Mouse (Mus musculus) right cerebral cortex, postnatal 36 days (tissue): ENCODE results near the gene Rpl35.
"Not testable (repeated sequence)": the region's sequence is repeated elsewhere in the genome, so short reads cannot be mapped to it uniquely, and the experiment has no call there.

Experiments
- DNase-seq, 2 experiments: peaks; one replicate each; pipeline ENCODE4 v3.0.0; 2022; ENCODE audit warnings: low spot score in 2 of 2, mixed read lengths in 1 of 2

The Rpl35 gene

DNA sequence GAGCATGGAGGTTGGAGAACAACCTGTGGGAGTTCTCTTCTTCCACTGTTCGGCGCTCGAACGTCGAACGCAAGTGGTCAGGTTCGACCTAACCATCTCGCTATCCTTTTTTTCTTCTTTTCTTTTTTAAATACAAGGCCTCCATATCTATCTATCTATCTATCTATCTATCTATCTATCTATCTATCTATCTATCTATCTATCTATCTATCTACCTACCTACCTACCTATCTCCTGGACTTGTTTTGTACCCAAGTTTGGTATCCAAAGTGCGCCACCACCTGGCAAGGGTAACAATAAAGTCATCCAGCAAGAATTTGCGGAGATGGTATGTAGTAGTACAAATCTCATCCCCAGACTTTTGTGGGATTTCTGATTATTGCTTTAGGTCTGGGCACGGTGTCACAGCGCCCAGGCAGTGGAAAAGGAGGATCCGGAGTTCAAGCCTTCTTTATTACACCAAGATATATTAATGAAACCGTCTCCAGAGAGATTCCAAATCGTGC is at the start of gene Rpl35:
TSS of gene Rpl35 (minus strand) at position 51 of the 506 bp plus-strand sequence.
- DNase-seq: no peak

- DNase-seq: no peak
These were observed 43.1 kb upstream of the Rpl35 start for GRCm38 (mm10) chr2:39048515-39048914.

DNA sequence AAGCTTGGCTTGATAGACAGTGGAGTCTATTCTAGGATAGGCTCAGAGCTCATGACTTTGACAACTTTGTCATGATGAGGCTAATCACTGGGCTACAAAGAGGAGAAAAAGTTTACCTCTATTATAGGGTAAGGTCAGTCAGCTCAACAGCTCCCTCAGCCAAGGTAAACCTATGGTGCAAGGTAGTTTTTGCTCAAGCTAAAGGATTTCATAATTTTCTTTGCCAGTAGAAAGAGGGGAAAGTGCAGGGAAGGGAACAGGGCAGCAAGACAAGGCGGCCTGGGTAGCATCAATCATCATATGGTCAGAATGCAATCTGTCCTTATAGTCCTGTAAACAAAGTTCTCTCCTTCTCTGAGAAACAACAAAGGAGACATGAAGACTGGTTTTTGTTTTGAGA is 34.8 kb upstream of the Rpl35 start:
- DNase-seq: no peak

- DNase-seq: no peak
These were observed 26.2 kb upstream of the Rpl35 start for GRCm38 (mm10) chr2:39031611-39032010.

- no peak for DNase-seq
These were observed 14.6 kb upstream of the Rpl35 start for GRCm38 (mm10) chr2:39020004-39020403.

GRCm38 (mm10) chr2:39016581-39016980 is 11.2 kb upstream of the Rpl35 start:
- DNase-seq: no peak

DNA sequence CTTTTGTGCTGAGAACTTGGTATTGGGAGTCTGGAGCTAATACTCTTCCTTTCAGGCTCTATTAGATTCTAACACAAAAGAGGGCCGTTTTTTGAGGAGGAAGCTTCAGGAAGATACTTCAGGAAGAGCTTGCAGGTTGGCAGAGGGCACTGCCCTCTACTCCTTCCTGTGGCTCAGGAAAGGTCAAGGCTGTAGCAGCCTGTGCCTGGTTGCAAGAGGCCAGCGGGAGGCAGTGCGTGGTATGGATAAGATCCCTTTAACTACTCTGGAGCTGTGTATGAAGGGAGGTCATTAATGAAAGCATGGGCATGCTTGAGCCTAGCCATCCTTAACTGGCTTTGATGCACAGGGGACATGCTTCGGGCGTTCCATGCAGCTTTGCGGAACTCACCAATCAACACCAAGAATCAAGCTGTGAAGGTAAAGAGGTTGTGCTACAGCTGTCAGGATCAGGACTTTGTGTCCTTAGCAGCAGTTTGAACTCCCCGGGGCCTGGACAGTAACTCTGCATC is 7.4 kb upstream of the Rpl35 start:
- no peak for DNase-seq

GRCm38 (mm10) chr2:39011971-39012370 is 6.5 kb upstream of the Rpl35 start:
- DNase-seq: no peak

DNA sequence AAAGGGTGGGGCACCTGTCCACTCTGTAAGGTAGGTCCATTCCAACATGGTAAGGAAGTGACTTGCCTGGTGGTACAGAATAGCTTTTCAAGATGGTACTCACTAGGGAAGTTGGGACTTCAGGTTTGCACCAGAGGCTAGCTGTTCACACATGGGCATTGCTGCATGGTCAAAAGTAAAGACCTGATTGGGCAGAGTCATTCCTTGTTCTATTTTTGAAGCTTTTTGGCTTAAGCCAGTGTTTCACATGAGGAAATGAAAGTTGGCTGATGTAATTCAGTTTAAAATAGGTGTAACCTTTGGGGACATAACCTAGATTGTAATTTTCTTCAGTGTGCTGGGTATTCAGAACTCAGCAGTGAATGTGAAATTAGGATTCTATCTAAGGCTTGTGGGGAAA is 5.8 kb upstream of the Rpl35 start:
- no peak for DNase-seq

- not testable (repeated sequence) for DNase-seq
These were observed 4.7 kb upstream of the Rpl35 start for GRCm38 (mm10) chr2:39010144-39010543.

- no peak for DNase-seq
These were observed 3.5 kb upstream of the Rpl35 start for GRCm38 (mm10) chr2:39008954-39009365.

DNA sequence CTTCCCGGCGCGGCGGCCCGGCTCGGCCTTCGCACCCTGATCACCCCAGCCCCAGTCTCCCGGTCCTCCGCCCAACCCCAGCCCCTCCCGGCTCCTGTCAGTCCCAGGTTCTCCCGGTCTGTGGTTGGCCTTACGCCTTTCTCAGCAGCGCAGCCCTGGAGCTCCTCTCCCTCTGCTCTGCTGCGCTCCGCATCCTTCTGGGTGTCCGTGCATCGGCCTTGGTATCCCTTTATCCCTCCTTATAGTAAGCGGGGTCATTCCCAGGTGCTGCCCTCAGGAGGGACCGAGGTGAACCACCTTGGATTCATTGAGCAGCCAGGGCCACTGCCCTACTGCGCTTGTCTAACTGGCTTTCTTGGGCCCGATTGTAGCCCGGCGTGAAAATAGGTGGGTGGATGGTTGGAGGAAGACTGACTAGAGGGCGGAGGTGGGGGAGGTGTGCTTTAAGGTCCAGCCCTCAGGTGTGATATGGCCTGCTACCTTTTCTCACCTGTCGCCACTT is 3.0 kb upstream of the Rpl35 start:
- no peak for DNase-seq

GRCm38 (mm10) chr2:39007865-39008264 is 2.4 kb upstream of the Rpl35 start:
- DNase-seq: peak; percentile 89 to 93

GRCm38 (mm10) chr2:39006149-39006730 is 816 bp upstream of the Rpl35 start:
- no peak for DNase-seq

DNA sequence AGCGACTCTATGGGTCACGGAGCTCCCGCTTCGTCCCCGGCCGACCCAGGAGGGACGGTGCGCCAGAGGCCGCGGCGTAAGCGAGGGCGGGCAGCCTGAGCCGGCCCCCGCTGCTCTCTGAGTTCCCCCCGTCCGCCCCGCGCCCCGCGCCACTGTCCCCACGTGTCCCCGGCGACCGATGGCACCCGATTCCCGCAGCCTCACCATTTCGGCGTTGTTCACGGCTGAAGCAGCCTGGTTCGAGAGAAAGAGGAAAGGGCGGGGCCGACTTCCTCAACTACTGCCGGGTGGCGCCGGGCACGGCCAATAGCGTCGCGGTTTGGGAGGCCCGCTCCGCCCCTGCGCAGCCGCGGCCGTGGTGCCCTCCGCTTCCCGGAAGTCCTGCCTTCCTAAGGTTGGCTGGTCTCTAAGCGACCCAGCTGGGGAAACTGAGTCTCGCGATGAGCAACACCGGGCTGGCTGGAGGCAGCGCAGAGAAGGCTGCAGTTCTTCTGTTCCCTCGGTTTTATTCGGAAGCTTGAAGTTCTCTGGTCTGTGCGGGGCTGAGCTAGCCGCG is 466 bp downstream of the Rpl35 start, which contains the start of gene Arpc5l:
TSS of gene Arpc5l (plus strand) at position 469 of the 556 bp plus-strand sequence.
- peak; percentile 89 to 90 for DNase-seq

GRCm38 (mm10) chr2:39004372-39004771 is 1.1 kb downstream of the Rpl35 start:
- no peak for DNase-seq

- no peak for DNase-seq
These were observed 1.9 kb downstream of the Rpl35 start for GRCm38 (mm10) chr2:39003512-39003911.

DNA sequence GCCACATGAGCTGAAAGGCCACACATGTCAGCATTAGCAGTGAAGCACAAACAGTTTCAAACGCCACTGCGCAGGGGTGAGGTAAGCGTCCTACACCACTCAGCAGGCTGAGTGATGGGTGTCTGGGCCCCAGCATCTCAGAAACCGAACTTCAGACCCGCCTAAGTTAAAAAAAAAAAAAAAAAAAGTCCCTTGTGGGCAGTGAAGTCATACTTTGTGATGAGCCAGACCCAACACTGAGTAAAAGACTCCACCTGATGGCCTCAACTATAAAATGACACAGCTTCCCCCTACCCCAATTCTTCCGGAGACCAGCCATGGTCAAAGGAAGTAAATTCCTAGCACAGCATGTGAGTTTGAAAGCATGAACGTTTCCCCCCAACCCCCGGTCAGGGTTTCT is 2.3 kb downstream of the Rpl35 start:
- no peak for DNase-seq

- no peak for DNase-seq
These were observed 3.6 kb downstream of the Rpl35 start for GRCm38 (mm10) chr2:39001866-39002265.

DNA sequence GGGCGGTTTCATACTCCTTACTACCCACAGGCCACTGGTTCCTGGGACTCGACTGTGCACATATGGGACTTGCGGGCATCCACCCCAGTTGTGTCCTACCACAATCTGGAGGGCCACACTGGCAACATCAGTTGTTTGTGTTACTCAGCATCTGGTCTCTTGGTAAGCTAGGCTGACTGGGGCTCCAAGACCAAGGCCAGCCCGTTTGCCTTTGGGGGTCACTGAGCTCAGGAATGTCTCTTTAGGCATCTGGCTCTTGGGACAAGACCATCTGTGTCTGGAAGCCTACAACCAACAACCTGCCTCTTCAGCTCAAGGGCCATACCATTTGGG is 4.9 kb downstream of the Rpl35 start:
- DNase-seq: no peak

DNA sequence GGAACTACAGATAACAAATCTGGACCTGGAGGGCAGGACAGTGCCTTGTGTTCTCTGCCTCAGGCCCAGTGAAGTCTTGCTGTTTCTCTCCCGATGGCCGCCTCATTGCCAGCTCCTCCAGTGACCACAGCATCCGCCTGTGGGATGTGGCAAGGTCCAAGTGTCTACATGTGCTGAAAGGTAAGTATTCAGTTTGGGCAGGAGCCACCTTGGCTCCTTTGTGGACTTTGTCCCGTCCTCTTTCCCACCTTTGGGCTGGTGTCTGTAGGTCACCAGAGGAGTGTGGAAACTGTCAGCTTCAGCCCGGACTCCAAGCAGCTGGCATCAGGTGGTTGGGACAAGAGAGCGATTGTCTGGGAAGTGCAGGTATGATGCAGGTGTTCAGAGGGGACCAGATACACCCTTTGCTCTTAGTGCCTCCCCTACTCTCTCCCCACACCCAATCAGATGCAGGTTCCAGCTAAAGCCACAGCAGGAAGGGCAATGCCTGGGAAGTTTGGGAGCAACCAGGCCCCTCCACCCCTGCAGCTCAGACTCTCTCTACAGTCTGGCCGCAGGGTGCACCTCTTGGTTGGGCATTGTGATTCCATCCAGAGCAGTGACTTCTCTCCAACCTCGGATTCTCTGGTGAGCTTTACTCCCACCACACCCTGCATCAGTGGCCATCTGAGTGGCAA is 5.4 kb downstream of the Rpl35 start:
- no peak for DNase-seq

DNA sequence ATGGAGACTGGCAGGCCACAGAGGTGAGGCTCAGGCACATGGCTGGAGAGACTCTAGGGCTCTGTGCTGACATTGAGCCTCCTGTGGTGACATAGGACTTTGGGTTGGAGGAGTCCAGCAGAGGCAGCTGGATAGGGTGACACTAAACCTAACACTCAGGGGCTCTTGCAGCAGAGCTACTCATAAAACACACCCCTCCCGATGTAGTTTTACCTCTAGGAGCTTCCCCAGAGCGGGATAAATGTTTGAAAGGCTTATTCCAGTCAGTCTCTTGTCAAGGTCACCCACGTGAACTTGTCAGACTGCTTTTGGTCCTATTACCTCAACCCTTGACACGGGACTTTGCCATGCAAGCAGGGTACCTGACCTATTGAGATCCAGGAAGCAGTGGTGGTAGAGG is 6.0 kb downstream of the Rpl35 start:
- no peak for DNase-seq
